Mouse (Mus musculus) erythroblast, embryonic 14.5 days (primary cell): ENCODE results near the gene Fam25c.

Experiments
- GATA1 ChIP-seq: IDR thresholded peaks from 2 replicates; pipeline ENCODE4 v1.6.1; 2012; ENCODE audit warnings: low read length, inconsistent platforms, mixed read lengths
- TAL1 ChIP-seq: IDR thresholded peaks from 3 replicates; pipeline ENCODE4 v1.6.1; 2012; ENCODE audit warnings: low read length, inconsistent platforms, mixed read lengths

- no peak for TF ChIP-seq TAL1
- TF ChIP-seq GATA1, result no peak
Measured at GRCm38 (mm10) chr14:34375941-34376340, 20.7 kb upstream of the Fam25c start.
